Mouse (Mus musculus): ENCODE measurements around the gene 2510009E07Rik.

2510009E07Rik gene

DNA sequence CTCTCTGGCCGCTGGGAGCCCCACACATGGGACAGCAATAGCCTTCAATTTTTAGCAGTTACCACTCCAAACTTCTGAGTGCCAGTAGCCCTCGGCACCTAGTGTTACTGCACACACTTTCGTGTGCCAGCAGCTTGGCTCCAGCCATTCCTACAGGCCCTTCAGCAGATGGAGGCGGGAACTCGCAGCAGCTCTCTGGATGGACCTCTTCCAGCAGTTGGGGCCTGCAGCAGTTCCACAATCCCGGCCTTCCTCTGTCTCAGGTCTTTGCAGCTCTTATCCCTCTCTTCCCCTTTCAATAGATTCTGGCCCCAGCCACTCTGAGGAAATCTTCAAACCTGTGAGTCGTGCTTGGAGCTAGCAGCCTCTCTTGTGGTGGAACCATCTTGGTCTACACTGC is 17.7 kb downstream of the 2510009E07Rik start:
- DNase-seq (ENCODE audit: inconsistent ontology term), result no peak

GRCm38 (mm10) chr16:21673651-21674050 is 20.8 kb downstream of the 2510009E07Rik start:
- DNase-seq (ENCODE audit: inconsistent ontology term), result peak; percentile 60

DNA sequence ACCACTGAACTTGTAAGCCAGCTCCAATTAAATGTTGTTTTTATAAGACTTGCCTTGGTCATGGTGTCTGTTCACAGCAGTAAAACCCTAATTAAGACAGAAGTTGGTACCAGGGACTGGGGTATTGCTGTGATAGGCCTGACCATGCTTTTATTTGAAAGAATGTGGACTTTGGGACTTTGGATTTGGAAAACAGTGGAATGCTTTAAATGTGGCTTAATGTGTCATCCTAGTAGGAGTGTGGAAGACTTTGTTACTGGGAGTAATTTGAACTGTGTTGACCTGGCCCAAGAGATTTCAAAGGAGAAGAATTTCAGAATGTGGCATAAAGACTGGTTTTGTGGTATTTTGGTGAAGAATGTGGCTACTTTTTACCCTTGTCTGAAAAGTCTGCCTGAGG is 21.4 kb downstream of the 2510009E07Rik start:
- DNase-seq (ENCODE audit: inconsistent ontology term), result peak; percentile 74

DNA sequence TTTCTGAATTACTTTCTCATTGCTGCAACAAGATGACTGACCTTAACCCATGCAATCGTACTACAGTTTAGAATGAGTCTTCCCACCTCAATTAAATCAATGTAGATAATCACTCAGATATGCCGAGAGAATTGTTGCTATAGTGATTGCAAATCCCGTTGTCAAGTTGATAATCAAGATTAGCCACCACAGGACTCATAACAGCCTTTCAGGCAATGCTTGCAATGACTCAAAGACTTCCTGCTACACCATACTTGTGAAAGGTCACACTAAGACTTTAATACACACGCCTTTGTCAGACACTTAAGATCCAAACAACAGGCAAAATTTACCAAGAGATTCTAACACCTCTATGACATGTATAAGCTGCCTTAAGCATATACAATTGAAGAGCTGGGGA is 22.6 kb downstream of the 2510009E07Rik start:
- no peak for DNase-seq (ENCODE audit: inconsistent ontology term)

DNA sequence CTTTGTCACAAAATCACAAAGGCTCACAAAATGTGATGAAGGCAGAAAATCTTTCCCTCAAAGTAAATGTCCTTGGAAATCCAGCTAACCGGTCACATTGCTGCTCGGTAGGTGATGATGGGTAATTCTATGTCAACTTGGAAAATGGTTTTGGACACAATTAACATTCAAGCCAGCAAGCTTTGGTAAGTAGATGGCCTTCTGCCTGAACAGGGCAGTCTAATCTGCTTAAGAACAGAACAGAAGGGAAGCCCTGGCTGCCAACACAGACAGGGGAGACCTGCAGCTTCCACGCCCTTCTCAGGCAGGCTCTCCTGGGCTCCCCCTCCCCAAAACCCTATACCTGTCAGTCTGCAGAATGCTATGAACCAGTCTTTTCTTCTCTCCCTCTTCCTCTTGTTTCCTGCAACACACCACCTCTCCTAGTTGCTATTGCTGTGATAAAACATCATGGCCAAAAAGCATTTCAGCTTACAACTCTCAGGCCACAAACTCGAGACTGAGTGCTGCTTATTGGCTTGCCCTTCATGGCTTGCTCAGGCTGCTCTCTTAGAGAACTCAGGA is 29.0 kb downstream of the 2510009E07Rik start:
- DNase-seq (ENCODE audit: inconsistent ontology term), result no peak

DNA sequence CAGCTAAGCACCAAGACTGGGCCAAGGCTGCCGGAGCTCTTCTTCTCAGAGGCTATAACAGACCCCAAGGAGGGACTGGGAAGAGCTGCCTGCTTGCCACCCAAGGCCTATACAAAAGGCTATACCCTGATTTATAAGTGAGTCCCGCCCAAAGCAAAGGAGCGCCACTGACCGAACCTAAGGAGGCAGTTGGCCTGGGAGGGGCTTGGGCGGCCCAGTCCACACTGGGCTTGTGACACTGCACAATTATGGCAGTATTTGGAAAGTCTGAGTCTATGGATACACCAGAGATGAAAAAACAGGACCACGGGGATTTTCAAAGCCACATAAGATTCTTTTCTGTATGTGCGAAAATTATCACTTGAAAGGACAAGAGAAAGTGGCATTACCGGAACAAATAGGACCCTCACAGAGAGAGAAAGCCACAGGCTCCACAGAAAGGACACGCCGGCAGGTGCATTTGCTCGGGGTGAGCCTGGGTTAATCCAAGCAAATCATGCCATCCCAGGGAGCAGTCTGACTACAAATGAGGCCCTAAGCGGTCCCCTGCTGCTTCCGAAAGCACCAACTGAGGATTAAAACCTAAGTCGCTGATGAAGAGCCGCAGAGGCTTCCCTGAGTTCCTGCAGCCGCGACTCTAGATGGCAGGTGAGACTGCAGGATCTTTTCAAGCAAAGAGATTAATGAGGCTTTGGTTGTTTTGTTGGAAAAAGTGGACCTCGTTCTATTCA is 29.7 kb downstream of the 2510009E07Rik start:
- no peak for DNase-seq (ENCODE audit: inconsistent ontology term)

DNA sequence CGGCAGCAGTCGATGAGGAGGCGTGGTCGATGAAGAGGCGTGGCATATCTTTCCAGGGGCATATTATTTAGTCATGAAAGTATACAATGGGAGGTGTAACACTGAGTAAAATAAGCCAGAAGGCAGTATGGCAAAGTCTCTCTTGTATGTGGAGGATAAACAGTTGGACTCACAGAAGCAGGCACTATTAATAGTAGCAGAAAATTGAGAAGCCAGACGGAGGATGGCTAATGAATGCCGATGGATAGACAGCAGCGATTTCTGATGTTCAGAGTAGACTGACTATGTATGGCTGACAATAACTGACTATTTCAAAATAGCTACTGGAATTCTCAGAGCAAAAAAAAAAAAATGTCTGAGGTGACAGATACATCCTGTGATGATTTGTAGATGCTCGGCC is 38.5 kb downstream of the 2510009E07Rik start:
- no peak for DNase-seq (ENCODE audit: inconsistent ontology term)

DNA sequence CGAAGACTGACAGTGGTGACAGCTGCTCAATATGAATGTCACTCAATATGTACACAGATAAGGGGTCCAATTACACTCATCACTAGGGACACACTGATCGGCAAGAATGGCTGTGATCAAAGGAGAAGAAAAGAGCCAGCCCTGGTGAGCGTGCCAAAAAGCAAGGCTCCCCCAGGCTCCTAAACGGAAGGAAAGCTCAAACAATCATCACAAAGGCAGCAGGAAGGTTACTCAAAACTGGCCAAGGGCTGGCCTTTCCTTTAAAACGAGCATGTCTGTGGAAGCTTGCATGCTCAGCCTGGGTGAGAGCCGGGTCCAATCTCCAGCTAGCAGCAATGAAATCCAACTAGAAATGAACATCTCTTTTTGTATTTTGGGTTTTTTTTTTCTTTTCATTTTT is 39.2 kb downstream of the 2510009E07Rik start:
- DNase-seq (ENCODE audit: inconsistent ontology term), result no peak

- peak; percentile 62 for DNase-seq (ENCODE audit: inconsistent ontology term)
Measured at GRCm38 (mm10) chr16:21654384-21654783, 40.1 kb downstream of the 2510009E07Rik start.

DNA sequence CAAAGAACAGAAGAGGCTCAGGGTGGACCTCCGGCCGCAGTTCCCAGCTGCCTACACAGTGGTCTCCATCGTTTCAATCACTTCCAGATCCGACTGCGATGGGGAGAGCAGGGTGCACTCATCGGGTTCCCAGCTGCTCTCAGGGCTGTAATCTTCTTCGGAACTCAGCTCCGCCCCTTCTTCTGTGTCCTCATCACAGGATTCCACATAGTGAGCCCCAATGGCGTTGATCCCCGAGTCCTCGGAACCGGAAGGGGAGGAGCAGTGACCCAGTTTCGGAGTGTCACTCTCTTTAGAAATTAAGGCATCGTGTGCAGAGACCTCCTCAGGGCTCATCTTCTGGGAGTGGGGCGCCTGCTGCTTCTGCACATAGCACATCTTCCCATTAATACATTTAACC is 41.3 kb downstream of the 2510009E07Rik start:
- no peak for DNase-seq (ENCODE audit: inconsistent ontology term)

DNA sequence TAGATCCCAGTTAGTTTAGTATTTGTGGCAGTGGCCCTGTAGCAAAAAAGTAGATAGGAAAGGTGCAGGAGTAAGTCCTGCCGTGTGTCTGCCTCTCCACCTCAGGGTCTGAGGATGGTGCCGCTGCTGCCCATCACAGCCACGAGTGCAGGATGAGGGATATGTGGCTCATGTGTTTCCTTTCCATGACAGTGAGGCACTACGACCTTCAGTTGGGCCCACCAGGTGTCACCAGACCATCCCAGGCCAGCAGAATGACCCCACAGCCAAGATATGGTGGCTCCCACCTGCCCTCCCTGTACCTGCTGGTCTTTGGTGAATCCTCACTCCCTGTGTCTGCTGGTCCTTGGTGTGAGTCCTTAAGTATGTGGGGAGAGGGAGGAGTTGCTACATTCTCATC is 43.3 kb downstream of the 2510009E07Rik start:
- DNase-seq (ENCODE audit: inconsistent ontology term), result no peak

DNA sequence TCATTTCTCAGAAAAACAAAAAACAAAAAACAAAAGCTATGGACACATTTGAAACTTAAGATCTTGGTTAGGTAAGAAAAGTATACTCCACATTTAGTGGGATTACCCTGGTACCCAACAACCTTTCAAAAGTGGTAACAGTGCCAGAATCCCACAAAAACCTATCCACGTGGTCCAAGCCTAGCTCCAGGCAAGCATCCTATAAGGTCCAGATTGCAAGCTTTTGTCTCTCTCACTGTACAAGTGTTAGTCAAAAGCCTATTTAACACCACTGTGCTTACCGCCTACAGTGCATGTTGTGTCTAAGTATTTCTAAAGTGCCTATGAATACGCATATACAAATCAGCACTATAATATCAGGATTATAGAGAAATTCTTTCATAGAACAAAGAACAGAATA is 44.2 kb downstream of the 2510009E07Rik start:
- DNase-seq (ENCODE audit: inconsistent ontology term), result no peak

DNA sequence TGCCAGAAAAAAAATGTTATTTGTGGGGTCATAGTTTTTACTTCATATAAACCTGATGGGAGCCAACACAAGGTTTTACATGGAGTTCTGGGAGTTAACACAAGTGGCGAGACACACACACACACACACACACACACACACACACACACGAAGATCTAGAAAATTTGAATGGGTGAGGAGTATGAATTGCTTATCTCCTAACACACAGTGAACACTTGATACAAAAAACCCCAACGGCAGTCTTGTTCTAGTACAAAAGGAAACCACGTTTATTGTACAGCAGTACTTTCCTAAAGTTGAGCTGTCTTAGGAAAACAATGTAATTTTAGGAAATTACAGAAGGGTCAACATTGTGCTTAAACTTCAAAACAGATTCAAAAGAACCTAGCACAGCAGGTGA is 45.7 kb downstream of the 2510009E07Rik start:
- no peak for DNase-seq (ENCODE audit: inconsistent ontology term)

DNA sequence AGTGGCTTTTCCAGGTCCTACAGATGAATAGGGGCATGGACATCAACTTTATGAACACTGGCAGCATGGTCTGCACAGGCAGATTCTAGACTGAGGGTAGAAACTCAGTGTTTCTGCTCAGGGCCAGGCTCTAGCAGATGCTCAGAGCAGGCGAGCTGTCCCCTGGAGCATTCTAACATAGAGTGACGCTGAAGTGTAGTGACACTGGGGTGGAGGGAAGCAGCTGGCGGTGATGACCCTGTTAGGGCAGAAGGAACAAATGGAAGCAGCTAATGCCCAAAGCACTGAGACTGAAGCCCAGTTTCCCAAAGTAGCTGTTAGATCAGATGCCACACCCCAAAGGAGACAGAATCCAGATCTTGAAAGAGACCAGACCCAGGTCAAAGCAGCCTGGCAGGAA is 48.0 kb downstream of the 2510009E07Rik start:
- DNase-seq (ENCODE audit: inconsistent ontology term), result no peak

- DNase-seq (ENCODE audit: inconsistent ontology term), result no peak
Measured at GRCm38 (mm10) chr16:21645915-21646314, 48.5 kb downstream of the 2510009E07Rik start.

DNA sequence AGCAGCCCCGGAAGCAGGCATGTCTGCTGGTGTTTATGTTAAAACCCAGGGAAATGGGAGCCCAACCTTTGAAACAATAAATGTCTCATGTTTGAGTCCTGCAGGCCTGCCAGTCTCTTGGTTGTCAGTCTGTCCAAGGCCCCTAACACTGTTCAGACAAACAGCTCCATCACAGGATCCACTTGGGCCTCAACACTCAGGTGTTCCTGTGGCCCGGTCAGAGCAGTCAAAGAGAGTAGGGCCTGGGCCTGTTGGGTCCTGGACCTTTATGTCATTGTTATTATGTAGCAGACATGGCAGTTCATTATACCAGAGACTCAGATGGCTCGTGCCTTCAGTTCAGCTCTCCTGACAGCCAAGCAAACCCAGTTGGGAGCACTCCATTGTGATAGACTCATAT is 49.9 kb downstream of the 2510009E07Rik start:
- DNase-seq (ENCODE audit: inconsistent ontology term), result no peak

DNA sequence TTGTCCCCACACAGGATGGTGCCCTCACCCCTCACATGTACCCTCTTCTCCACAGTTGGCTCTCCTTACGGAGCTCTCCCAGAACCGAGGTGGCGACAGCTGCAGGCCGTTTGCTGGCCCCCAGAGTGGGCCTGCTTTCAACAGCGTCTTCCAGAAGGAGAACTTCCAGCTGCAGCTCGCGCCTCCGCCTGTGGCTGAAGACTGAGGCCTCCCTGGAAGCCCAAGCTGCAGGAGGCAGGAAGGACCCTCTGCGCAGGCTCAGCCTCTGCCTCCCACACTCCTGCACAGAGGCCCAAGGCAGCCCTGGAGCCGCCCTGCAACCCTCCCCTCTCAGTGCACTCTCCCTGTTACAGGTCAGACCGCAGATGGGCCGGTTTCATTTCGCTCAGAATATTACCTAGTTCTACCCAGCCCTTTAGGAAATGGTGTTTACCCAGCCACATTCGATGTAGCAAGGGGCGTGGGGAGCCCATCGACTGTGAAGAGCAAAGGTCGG is 50.4 kb downstream of the 2510009E07Rik start:
- no peak for DNase-seq (ENCODE audit: inconsistent ontology term)

DNA sequence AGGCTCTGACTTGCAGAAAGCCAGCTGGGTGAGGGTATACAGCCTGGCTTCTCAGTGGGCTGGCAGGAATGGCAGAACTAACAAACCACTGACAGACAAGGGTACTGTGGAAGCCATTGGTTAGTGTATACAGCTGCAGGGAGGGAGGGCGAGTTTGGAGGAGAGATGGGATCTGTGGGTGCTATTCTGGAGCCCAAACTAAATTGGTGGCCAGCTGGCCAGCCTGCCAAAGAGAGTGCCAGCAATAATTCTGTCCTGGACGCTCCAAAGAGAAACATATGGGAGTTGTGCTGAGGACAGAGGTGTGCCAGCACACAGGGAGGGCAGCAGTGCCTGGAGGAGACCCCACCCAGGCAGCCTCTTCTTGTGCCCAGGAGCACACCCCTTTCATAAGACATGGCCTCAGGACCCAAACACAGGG is 50.8 kb downstream of the 2510009E07Rik start:
- no peak for DNase-seq (ENCODE audit: inconsistent ontology term)

GRCm38 (mm10) chr16:21642906-21643305 is 51.6 kb downstream of the 2510009E07Rik start:
- DNase-seq (ENCODE audit: inconsistent ontology term), result no peak

- no peak for DNase-seq (ENCODE audit: inconsistent ontology term)
Measured at GRCm38 (mm10) chr16:21641944-21642343, 52.5 kb downstream of the 2510009E07Rik start.

GRCm38 (mm10) chr16:21640766-21641499 is 53.5 kb downstream of the 2510009E07Rik start:
- no peak for DNase-seq (ENCODE audit: inconsistent ontology term)

DNA sequence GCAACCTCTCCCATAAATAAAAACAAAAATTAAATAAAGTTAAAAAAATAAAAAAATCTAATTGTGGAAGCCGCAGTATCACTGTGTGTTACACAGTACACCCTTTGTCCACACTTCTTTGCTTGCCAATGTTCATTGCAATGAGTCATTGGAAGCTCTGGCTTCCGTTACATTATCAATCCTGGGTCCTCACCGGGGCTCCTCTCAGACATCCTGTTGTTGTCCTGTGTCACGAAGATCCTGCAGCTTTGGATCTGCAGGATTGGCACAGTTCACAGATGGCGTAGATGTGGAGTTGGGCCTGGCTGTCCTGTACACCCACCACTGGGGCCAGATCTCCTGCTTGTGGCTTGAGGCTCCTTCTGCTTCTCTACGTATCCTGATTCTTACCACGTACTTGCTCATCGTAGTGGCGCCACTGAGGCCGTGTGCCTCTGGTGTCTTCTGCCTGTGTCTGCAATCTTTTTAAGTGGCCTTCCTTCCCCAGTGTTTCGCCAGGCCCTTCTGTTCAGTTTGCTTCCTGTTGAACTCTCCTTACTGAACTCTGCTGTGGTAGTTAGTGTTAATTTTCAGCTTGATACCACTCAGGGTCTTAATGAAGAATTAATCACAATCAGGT is 57.2 kb downstream of the 2510009E07Rik start:
- DNase-seq (ENCODE audit: inconsistent ontology term), result peak; percentile 64

Data from Muller cell, postnatal 12 days (primary cell).